In the genomic region with DNA sequence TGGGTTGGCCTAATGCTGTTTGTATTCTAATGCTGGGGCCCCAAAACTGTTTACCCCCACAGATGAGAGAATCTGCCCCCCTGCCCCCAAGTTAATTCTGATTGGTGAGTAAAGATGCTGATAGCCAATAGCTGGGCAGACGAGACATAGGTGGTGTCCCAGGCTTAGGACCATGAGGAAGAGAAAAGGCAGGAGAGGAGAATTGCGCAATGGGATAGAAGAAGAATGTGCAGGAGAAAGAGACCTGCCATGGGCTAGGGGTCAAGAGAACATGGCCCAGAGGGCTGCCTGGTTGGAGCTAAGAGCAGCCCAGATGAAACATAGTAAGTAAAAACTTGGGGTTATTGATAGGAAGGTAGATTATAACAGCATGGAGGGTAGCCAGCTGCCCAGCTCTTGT, we compare ENCODE assay signal across 20 mouse cellular contexts.
"Had no signal": no experiment of that assay in that cellular context is flagged by ENCODE, and none has a peak within 500 bp of the region (broad histone marks: within the 10 kb centered on the region; RNA-seq: fewer than 3 reads in every experiment).

No protein-coding gene starts in this region.

- DNase-seq: gastrocnemius, postnatal 14 days; gastrocnemius, postnatal 36 days; heart, adult 18-20 months; heart, postnatal 10 days; kidney, adult 11 months; kidney, adult 2 months; kidney, adult 9 months; kidney, postnatal 10 days; kidney, postnatal 25 days; kidney, postnatal 4 days; liver had no signal

- H3K4me3 ChIP-seq: heart, embryonic 10.5 days; heart, embryonic 12.5 days; hindbrain, embryonic 13.5 days; hindbrain, embryonic 15.5 days; kidney, embryonic 15.5 days; layer of hippocampus, adult 2 months; left cerebral cortex, adult 2 months; limb, embryonic 10.5 days; limb, embryonic 12.5 days had no signal

- H3K4me2 ChIP-seq: heart, embryonic 12.5 days; hindbrain, embryonic 13.5 days; hindbrain, embryonic 15.5 days; kidney, embryonic 15.5 days; limb, embryonic 12.5 days had no signal

- H3K36me3 ChIP-seq: heart, embryonic 10.5 days; heart, embryonic 12.5 days; hindbrain, embryonic 13.5 days; hindbrain, embryonic 15.5 days; kidney, embryonic 15.5 days; limb, embryonic 10.5 days; limb, embryonic 12.5 days had no signal

- H3K27me3 ChIP-seq: hindbrain, embryonic 13.5 days; hindbrain, embryonic 15.5 days; kidney, embryonic 15.5 days; limb, embryonic 12.5 days had no signal
